Mouse (Mus musculus): Measurements from ENCODE around the gene Lrwd1. TPM values are rescaled to one million over a fixed set of nuclear protein-coding genes. Genes with fewer than 3 reads are reported as not detected.

Gene Lrwd1
- polyA plus RNA-seq, 1 experiment from 2014 or later = 28.8 TPM

DNA sequence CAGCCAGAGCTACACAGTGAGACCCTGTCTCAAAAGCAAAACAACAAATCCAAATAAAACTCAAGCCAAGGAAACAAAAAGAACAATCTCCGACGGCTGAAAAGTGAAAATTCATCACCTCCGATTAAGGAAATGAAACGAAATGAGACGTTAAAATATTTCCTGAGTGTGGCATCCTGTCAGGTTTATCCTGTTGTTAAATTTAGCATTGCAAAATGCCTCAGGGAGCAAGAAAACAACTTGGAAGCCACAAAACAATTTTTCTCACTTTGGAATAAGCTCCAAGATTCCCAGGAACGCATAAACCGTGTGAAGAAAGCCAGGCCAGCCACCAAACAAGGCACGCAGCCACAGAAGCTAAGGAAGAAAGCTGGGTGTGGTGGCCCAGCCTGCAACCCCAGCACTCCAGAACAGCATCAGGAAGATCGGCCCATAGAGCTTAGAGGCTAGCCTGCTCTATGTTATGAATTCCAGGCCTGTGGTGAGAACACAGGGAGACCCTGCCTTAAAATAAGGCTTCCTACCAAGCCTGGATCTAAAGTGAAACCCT is 58.8 kb downstream of the Lrwd1 start:
- no peak overlapping the region for H3K4me3 ChIP-seq (ENCODE audit: low read depth, low read length)
- H3K36me3 ChIP-seq (ENCODE audit: control insufficient read depth, insufficient read depth, low read length) = no peaks in the 10 kb centered on the region
- no peak for ATAC-seq (ENCODE audit: insufficient number of reproducible peaks, insufficient read depth, low FRiP score, low read depth)

GRCm38 (mm10) chr5:136076284-136076683 is 59.6 kb downstream of the Lrwd1 start:
- Histone ChIP-seq H3K4me3 (ENCODE audit: low read depth, low read length) (no peak overlapping the region), H3K27me3 (ENCODE audit: control insufficient read depth, insufficient read depth, low read length) (no peaks in the 10 kb centered on the region), H3K9ac (replicated peaks; ENCODE audit: low read depth, low read length) (no peak overlapping the region), H3K4me2 (replicated peaks; ENCODE audit: low read depth, low read length) (no peak overlapping the region), H3K36me3 (ENCODE audit: control insufficient read depth, insufficient read depth, low read length) (no peaks in the 10 kb centered on the region), H3K9me3 (ENCODE audit: control insufficient read depth, low read depth, low read length) (no peaks in the 10 kb centered on the region), H3K27ac (ENCODE audit: low read length) (no peak overlapping the region; the same call in 1 of the 2 replicates), H3K4me1 (ENCODE audit: control insufficient read depth, insufficient read depth, low read length) (0 out of 2 replicates have a peak, but pooled peaks cover 6% of the 10 kb centered on the region)
- 0 out of 2 replicates have a peak, but pooled peaks have one; percentile 20 for ATAC-seq (ENCODE audit: insufficient number of reproducible peaks, insufficient read depth, low FRiP score, low read depth)
- WGBS = 20% methylated on average over 7 of the region's 7 CpGs

More for the DNA sequence above, 58.8 kb downstream of the Lrwd1 start:
- Histone ChIP-seq H3K9me3 (ENCODE audit: control insufficient read depth, low read depth, low read length) (no peaks in the 10 kb centered on the region), H3K9ac (replicated peaks; ENCODE audit: low read depth, low read length) (no peak overlapping the region), H3K4me2 (replicated peaks; ENCODE audit: low read depth, low read length) (no peak overlapping the region), H3K27ac (ENCODE audit: low read length) (no peak overlapping the region), H3K27me3 (ENCODE audit: control insufficient read depth, insufficient read depth, low read length) (no peaks in the 10 kb centered on the region), H3K4me1 (ENCODE audit: control insufficient read depth, insufficient read depth, low read length) (0 out of 2 replicates have a peak, but pooled peaks cover 6% of the 10 kb centered on the region)
- WGBS = 84% methylated on average over 9 of the region's 9 CpGs

DNA sequence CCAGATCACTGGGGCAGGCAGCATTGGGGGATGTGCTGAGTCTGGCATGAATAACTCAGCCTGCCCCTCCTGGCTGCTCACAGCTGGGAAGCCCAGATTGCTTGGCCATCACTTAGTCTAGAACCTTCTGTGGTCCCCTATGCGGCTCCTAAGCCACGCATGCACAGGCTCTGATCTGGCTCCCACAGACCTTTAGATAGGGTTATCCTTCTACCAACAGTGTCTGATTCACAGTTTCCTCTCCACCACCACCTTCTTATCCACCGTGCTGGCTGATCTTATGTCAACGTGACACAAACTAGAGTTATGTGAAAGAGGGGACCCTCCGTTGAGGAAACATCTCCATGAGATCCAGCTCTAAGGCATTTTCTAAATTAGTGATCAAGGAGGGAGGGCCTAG is 60.8 kb downstream of the Lrwd1 start:
- no peak overlapping the region for H3K4me2 ChIP-seq (replicated peaks; ENCODE audit: low read depth, low read length)
- H3K4me3 ChIP-seq (ENCODE audit: low read depth, low read length) = no peak overlapping the region
- WGBS = 92% methylated on average over 5 of the region's 5 CpGs
- H3K9ac ChIP-seq (replicated peaks; ENCODE audit: low read depth, low read length) = no peak overlapping the region
- H3K27ac ChIP-seq (ENCODE audit: low read length) = no peak overlapping the region
- no peaks in the 10 kb centered on the region for H3K36me3 ChIP-seq (ENCODE audit: control insufficient read depth, insufficient read depth, low read length)
- no peaks in the 10 kb centered on the region for H3K9me3 ChIP-seq (ENCODE audit: control insufficient read depth, low read depth, low read length)
- H3K4me1 ChIP-seq (ENCODE audit: control insufficient read depth, insufficient read depth, low read length) = 0 out of 2 replicates have a peak, but pooled peaks cover 6% of the 10 kb centered on the region
- ATAC-seq (ENCODE audit: insufficient number of reproducible peaks, insufficient read depth, low FRiP score, low read depth) = no peak
- H3K27me3 ChIP-seq (ENCODE audit: control insufficient read depth, insufficient read depth, low read length) = no peaks in the 10 kb centered on the region

GRCm38 (mm10) chr5:136073526-136073925 is 62.3 kb downstream of the Lrwd1 start:
- no peak overlapping the region for H3K4me3 ChIP-seq (ENCODE audit: low read depth, low read length)
- no peak overlapping the region for H3K27ac ChIP-seq (ENCODE audit: low read length)
- no peaks in the 10 kb centered on the region for H3K36me3 ChIP-seq (ENCODE audit: control insufficient read depth, insufficient read depth, low read length)
- no peaks in the 10 kb centered on the region for H3K27me3 ChIP-seq (ENCODE audit: control insufficient read depth, insufficient read depth, low read length)
- 64% methylated on average over 11 of the region's 11 CpGs for WGBS
- H3K9ac ChIP-seq (replicated peaks; ENCODE audit: low read depth, low read length) = no peak overlapping the region
- H3K4me1 ChIP-seq (ENCODE audit: control insufficient read depth, insufficient read depth, low read length) = 0 out of 2 replicates have a peak, but pooled peaks cover 6% of the 10 kb centered on the region
- no peak for ATAC-seq (ENCODE audit: insufficient number of reproducible peaks, insufficient read depth, low FRiP score, low read depth)
- no peak overlapping the region for H3K4me2 ChIP-seq (replicated peaks; ENCODE audit: low read depth, low read length)
- no peaks in the 10 kb centered on the region for H3K9me3 ChIP-seq (ENCODE audit: control insufficient read depth, low read depth, low read length)

- no peak overlapping the region for H3K4me2 ChIP-seq (replicated peaks; ENCODE audit: low read depth, low read length)
- H3K9ac ChIP-seq (replicated peaks; ENCODE audit: low read depth, low read length) = no peak overlapping the region
- H3K27me3 ChIP-seq (ENCODE audit: control insufficient read depth, insufficient read depth, low read length) = no peaks in the 10 kb centered on the region
- 0 out of 2 replicates have a peak, but pooled peaks cover 6% of the 10 kb centered on the region for H3K4me1 ChIP-seq (ENCODE audit: control insufficient read depth, insufficient read depth, low read length)
- no peaks in the 10 kb centered on the region for H3K36me3 ChIP-seq (ENCODE audit: control insufficient read depth, insufficient read depth, low read length)
- no peaks in the 10 kb centered on the region for H3K9me3 ChIP-seq (ENCODE audit: control insufficient read depth, low read depth, low read length)
- 48% methylated on average over 6 of the region's 6 CpGs for WGBS
- no peak for ATAC-seq (ENCODE audit: insufficient number of reproducible peaks, insufficient read depth, low FRiP score, low read depth)
- no peak overlapping the region for H3K27ac ChIP-seq (ENCODE audit: low read length)
- no peak overlapping the region for H3K4me3 ChIP-seq (ENCODE audit: low read depth, low read length)
Observed at GRCm38 (mm10) chr5:136073051-136073450, 62.8 kb downstream of the Lrwd1 start.

Small RNA genes within 50 kb of the gene (microRNA-seq; reads per million reads assigned to microRNA genes)
- gene Mir7035 = not detected

Other genes with a start within 250 kb of the Lrwd1 start
- gene Hspb1, start 248.2 kb downstream of the Lrwd1 start, polyA plus RNA-seq (2014; fragmentation: Nextera tagmentation; extraction: Ambion mirVana) = 221 and 237 TPM in 2 replicates
- gene Ywhag, start 201.5 kb downstream of the Lrwd1 start, polyA plus RNA-seq (2014; fragmentation: Nextera tagmentation; extraction: Ambion mirVana) = 99.4 and 101 TPM in 2 replicates
- gene Ssc4d, start 161.5 kb downstream of the Lrwd1 start, polyA plus RNA-seq (2014; fragmentation: Nextera tagmentation; extraction: Ambion mirVana) = 1.9 and 2.2 TPM in 2 replicates
- not detected in 2 replicates for gene Zp3, start 156.0 kb downstream of the Lrwd1 start, polyA plus RNA-seq (2014; fragmentation: Nextera tagmentation; extraction: Ambion mirVana)
- 20.7 and 24.4 TPM in 2 replicates for gene Dtx2, start 141.3 kb downstream of the Lrwd1 start, polyA plus RNA-seq (2014; fragmentation: Nextera tagmentation; extraction: Ambion mirVana)
- gene Upk3b, start 97.6 kb downstream of the Lrwd1 start, polyA plus RNA-seq (2014; fragmentation: Nextera tagmentation; extraction: Ambion mirVana) = 23.7 and 27.1 TPM in 2 replicates
- gene Upk3bl, start 81.6 kb downstream of the Lrwd1 start, polyA plus RNA-seq (2014; fragmentation: Nextera tagmentation; extraction: Ambion mirVana) = 62.4 and 63.0 TPM in 2 replicates
- gene Rasa4, start 52.2 kb downstream of the Lrwd1 start, polyA plus RNA-seq (2014; fragmentation: Nextera tagmentation; extraction: Ambion mirVana) = 10.2 and 11.0 TPM in 2 replicates
- 239 and 243 TPM in 2 replicates for gene Polr2j, start 19.4 kb downstream of the Lrwd1 start, polyA plus RNA-seq (2014; fragmentation: Nextera tagmentation; extraction: Ambion mirVana)
- gene Alkbh4, start 72 bp upstream of the Lrwd1 start, polyA plus RNA-seq (2014; fragmentation: Nextera tagmentation; extraction: Ambion mirVana) = 16.2 and 18.1 TPM in 2 replicates
- gene Orai2, start 34.6 kb upstream of the Lrwd1 start, polyA plus RNA-seq (2014; fragmentation: Nextera tagmentation; extraction: Ambion mirVana) = 7.0 and 7.8 TPM in 2 replicates
- gene Prkrip1, start 62.9 kb upstream of the Lrwd1 start, polyA plus RNA-seq (2014; fragmentation: Nextera tagmentation; extraction: Ambion mirVana) = 49.5 and 50.9 TPM in 2 replicates
- 3.0 and 3.3 TPM in 2 replicates for gene Sh2b2, start 110.5 kb upstream of the Lrwd1 start, polyA plus RNA-seq (2014; fragmentation: Nextera tagmentation; extraction: Ambion mirVana)

All from stomach, embryonic 14.5 days (tissue).